Mouse (Mus musculus): Measurements from ENCODE around the gene Slc38a4. TPM values are rescaled to one million over a fixed set of nuclear protein-coding genes. Genes with fewer than 3 reads are reported as not detected.
A peak's percentile ranks its signal among the peaks of the same experiment; 100 is the strongest.

Gene Slc38a4
- polyA plus RNA-seq, 1 experiment from 2014 or later, result 74.8 TPM

DNA sequence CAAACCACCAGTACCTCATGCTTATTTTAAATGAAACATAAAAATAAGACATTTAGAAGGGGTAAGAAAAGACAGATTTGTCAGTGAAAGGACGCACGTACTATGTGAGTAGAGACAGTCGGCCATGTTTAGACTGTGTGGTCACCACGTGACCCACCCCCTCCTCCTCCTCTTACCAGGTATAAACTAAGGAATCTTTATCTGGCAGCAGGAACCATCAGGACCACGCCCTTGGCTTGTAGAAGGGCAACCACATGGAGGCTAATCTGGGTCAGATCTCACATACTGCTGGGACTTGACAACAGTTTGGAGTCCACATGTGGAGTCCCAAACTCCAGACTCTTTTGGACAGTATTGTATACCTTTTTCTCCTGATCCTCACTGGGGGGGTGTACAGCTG is 7.5 kb downstream of the Slc38a4 start:
- DNase-seq (ENCODE audit: low spot score) (no peak), ATAC-seq (replicated peaks; ENCODE audit: low FRiP score) (no peak)
- no peak overlapping the region for H3K9ac ChIP-seq (ENCODE audit: low read depth, low read length)
- no peaks in the 10 kb centered on the region for H3K27me3 ChIP-seq (replicated peaks; ENCODE audit: control insufficient read depth, insufficient read depth, low read length)
- no peak overlapping the region for H3K4me3 ChIP-seq (ENCODE audit: low read depth, low read length)
- no peak overlapping the region for H3K27ac ChIP-seq (ENCODE audit: low read depth, low read length)
- H3K4me1 ChIP-seq (replicated peaks; ENCODE audit: control insufficient read depth, insufficient read depth, low read length), result peaks cover 21% of the 10 kb centered on the region
- H3K4me2 ChIP-seq, result no peak overlapping the region
- 55% methylated on average over 5 of the region's 5 CpGs for WGBS
- H3K9me3 ChIP-seq (ENCODE audit: control insufficient read depth, low read length), result no peaks in the 10 kb centered on the region
- H3K36me3 ChIP-seq (ENCODE audit: control insufficient read depth, insufficient read depth, low read length), result no peaks in the 10 kb centered on the region

DNA sequence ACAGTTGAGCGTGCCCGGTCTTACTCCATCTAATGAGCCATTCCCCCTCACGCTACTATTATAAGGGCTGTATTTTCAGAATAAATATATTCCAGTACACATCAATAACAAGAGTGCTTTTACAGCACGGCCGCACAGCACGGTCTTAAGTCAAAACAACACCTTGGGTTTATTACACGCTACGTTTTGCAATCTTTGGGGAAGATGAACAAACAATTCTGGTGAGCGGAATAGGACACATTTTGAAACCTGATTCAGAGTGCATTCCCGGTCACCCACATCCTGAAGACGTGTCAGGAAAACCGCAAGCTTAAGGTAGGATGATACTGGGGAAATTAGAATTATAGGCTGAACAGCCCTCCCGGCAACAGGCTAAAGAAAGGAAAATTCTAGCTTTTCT is 11.8 kb downstream of the Slc38a4 start:
- no peaks in the 10 kb centered on the region for H3K27me3 ChIP-seq (replicated peaks; ENCODE audit: control insufficient read depth, insufficient read depth, low read length)
- no peak overlapping the region for H3K4me3 ChIP-seq (ENCODE audit: low read depth, low read length)
- no peak for DNase-seq (ENCODE audit: low spot score)
- no peak for ATAC-seq (replicated peaks; ENCODE audit: low FRiP score)
- no peaks in the 10 kb centered on the region for H3K36me3 ChIP-seq (ENCODE audit: control insufficient read depth, insufficient read depth, low read length)
- no peak overlapping the region for H3K4me2 ChIP-seq
- peaks cover 8% of the 10 kb centered on the region for H3K4me1 ChIP-seq (replicated peaks; ENCODE audit: control insufficient read depth, insufficient read depth, low read length)
- 90% methylated on average over 13 of the region's 13 CpGs for WGBS
- no peaks in the 10 kb centered on the region for H3K9me3 ChIP-seq (ENCODE audit: control insufficient read depth, low read length)
- H3K9ac ChIP-seq (ENCODE audit: low read depth, low read length), result no peak overlapping the region
- H3K27ac ChIP-seq (ENCODE audit: low read depth, low read length), result no peak overlapping the region

DNA sequence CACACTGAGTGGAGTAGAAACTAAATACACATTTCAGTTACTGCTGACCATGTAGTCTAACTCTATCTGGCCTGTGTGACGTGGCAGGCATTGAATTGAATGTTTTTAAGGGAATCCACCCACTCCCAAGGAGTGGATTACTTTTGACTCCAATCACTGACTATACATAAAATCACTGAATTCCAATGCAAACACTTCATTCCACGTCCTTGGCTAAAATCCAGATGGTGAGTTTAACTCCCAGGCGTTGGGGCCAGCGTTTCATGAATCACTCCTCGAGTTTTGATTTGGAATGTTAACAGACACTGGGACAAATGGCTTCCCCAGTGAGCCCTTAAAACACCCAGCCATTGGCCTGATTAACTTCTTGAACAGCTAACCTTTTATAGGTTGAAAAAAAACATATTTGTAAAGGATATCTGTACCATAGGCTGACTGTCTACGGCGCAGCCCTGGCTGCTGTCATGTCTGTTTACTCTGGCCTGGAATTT is 13.7 kb downstream of the Slc38a4 start:
- no peaks in the 10 kb centered on the region; the same call in 1 of the 2 replicates for H3K4me1 ChIP-seq (replicated peaks; ENCODE audit: control insufficient read depth, insufficient read depth, low read length)
- peak overlapping the region; percentile 78; the same call in 1 of the 2 replicates for H3K27ac ChIP-seq (ENCODE audit: low read depth, low read length)
- no peak overlapping the region for H3K4me2 ChIP-seq
- WGBS, result 58% methylated on average over 7 of the region's 7 CpGs
- no peaks in the 10 kb centered on the region for H3K36me3 ChIP-seq (ENCODE audit: control insufficient read depth, insufficient read depth, low read length)
- ATAC-seq (replicated peaks; ENCODE audit: low FRiP score) (no peak), DNase-seq (ENCODE audit: low spot score) (no peak)
- H3K9ac ChIP-seq (ENCODE audit: low read depth, low read length), result no peak overlapping the region
- no peaks in the 10 kb centered on the region for H3K9me3 ChIP-seq (ENCODE audit: control insufficient read depth, low read length)
- no peaks in the 10 kb centered on the region for H3K27me3 ChIP-seq (replicated peaks; ENCODE audit: control insufficient read depth, insufficient read depth, low read length)
- no peak overlapping the region for H3K4me3 ChIP-seq (ENCODE audit: low read depth, low read length)

DNA sequence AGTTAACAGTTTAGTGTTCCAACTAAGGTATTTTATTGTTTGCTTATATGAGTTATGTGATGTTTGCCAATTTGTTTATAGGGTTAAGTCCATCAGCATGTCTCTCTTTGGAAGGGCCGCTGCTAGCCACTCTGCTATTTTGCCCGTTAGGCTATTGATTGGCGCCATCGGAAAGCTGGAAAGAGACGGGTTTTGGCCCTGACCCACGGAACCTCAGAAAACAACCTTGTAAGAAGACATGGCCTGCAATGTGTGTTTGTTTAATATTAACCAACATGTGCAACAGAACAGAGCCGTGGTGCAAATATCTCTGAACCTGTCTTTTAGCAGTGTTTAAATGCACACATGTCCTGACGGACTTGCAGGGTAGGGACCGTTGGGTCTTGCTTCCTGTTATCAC is 14.6 kb downstream of the Slc38a4 start:
- Histone ChIP-seq H3K4me3 (ENCODE audit: low read depth, low read length) (no peak overlapping the region), H3K4me1 (replicated peaks; ENCODE audit: control insufficient read depth, insufficient read depth, low read length) (no peaks in the 10 kb centered on the region; the same call in 1 of the 2 replicates), H3K4me2 (no peak overlapping the region), H3K27ac (ENCODE audit: low read depth, low read length) (peak overlapping the region; percentile 78; the same call in 1 of the 2 replicates), H3K9me3 (ENCODE audit: control insufficient read depth, low read length) (no peaks in the 10 kb centered on the region), H3K36me3 (ENCODE audit: control insufficient read depth, insufficient read depth, low read length) (no peaks in the 10 kb centered on the region), H3K27me3 (replicated peaks; ENCODE audit: control insufficient read depth, insufficient read depth, low read length) (no peaks in the 10 kb centered on the region), H3K9ac (ENCODE audit: low read depth, low read length) (no peak overlapping the region)
- ATAC-seq (replicated peaks; ENCODE audit: low FRiP score) (no peak), DNase-seq (ENCODE audit: low spot score) (no peak)
- WGBS, result 80% methylated on average over 9 of the region's 9 CpGs

DNA sequence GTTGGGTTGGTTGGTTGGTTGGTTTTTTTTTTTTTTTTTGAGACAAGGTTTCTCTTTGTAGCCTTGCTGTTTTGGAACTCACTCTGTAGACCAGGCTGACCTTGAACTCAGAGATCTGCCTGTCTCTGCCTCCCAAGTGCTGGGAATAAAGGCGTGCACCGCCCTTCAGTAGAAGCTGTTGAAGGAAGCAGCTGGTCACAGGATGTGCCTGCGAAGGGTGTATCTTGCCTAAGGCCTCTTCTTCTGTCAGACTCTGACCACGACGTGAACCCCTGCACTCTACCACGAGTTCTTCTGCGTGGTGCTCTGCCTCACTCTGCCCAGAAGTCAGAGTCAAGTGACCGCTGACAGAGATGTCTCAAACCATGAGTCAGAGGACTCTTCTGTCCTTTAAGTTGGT is 18.0 kb downstream of the Slc38a4 start:
- Histone ChIP-seq H3K4me2 (no peak overlapping the region), H3K27me3 (replicated peaks; ENCODE audit: control insufficient read depth, insufficient read depth, low read length) (no peaks in the 10 kb centered on the region), H3K27ac (ENCODE audit: low read depth, low read length) (no peak overlapping the region), H3K36me3 (ENCODE audit: control insufficient read depth, insufficient read depth, low read length) (no peaks in the 10 kb centered on the region), H3K9ac (ENCODE audit: low read depth, low read length) (no peak overlapping the region), H3K4me3 (ENCODE audit: low read depth, low read length) (no peak overlapping the region), H3K4me1 (replicated peaks; ENCODE audit: control insufficient read depth, insufficient read depth, low read length) (peaks cover 5% of the 10 kb centered on the region), H3K9me3 (ENCODE audit: control insufficient read depth, low read length) (no peaks in the 10 kb centered on the region)
- DNase-seq (ENCODE audit: low spot score), result no peak
- 61% methylated on average over 8 of the region's 8 CpGs for WGBS
- no peak for ATAC-seq (replicated peaks; ENCODE audit: low FRiP score)

DNA sequence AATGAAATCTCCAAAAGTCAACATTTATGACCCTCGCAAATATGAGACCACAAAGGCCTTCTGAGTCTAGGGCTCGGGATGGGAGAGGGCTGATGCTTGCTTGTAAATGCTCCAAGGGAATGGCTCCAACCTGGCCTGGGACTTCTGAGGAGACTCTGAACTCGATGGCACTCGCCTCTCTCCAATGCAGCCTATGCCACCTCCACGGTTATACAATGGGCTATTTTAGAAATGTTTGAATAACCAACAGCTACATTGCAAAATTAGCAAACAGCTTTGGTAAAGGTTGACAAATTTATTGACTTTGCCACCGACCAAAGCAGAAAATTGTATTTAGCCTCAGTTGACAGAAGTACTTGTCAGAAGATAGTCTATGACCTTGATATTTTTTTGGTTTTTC is 19.9 kb downstream of the Slc38a4 start:
- DNase-seq (ENCODE audit: low spot score), result no peak
- Histone ChIP-seq H3K9ac (ENCODE audit: low read depth, low read length) (no peak overlapping the region), H3K4me2 (no peak overlapping the region), H3K27me3 (replicated peaks; ENCODE audit: control insufficient read depth, insufficient read depth, low read length) (no peaks in the 10 kb centered on the region), H3K27ac (ENCODE audit: low read depth, low read length) (no peak overlapping the region), H3K4me3 (ENCODE audit: low read depth, low read length) (no peak overlapping the region), H3K4me1 (replicated peaks; ENCODE audit: control insufficient read depth, insufficient read depth, low read length) (peaks cover 8% of the 10 kb centered on the region), H3K36me3 (ENCODE audit: control insufficient read depth, insufficient read depth, low read length) (no peaks in the 10 kb centered on the region), H3K9me3 (ENCODE audit: control insufficient read depth, low read length) (no peaks in the 10 kb centered on the region)
- 74% methylated on average over 6 of the region's 6 CpGs for WGBS
- ATAC-seq (replicated peaks; ENCODE audit: low FRiP score), result no peak

DNA sequence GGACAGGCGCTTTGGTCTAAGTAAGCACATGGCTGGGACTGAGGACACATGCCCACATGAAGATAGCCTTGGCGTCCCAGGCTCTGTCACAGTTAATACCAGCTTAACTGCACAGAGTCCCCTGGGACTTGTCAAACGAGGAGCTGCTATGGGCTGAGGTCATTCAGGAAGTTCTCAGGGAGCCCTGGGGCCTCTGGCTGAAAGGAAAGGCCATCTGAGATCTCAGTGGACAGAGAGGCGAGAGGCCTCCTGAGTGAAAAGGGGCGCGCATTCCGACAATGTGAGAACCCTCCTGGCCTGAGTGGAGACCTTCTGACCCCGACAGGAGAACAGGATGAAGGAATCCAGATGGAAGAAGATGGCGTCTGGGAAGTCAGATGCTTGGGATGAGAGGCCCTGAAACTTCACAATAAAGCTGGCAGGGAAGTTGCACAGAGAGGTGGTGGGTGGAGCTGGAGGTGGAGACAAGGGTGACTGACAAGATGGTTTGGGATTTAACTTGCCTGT is 22.2 kb downstream of the Slc38a4 start:
- Histone ChIP-seq H3K4me1 (replicated peaks; ENCODE audit: control insufficient read depth, insufficient read depth, low read length) (peaks cover 8% of the 10 kb centered on the region), H3K4me2 (no peak overlapping the region), H3K27me3 (replicated peaks; ENCODE audit: control insufficient read depth, insufficient read depth, low read length) (no peaks in the 10 kb centered on the region), H3K9ac (ENCODE audit: low read depth, low read length) (no peak overlapping the region), H3K27ac (ENCODE audit: low read depth, low read length) (peak overlapping the region; percentile 43; the same call in 1 of the 2 replicates), H3K9me3 (ENCODE audit: control insufficient read depth, low read length) (no peaks in the 10 kb centered on the region), H3K4me3 (ENCODE audit: low read depth, low read length) (no peak overlapping the region), H3K36me3 (ENCODE audit: control insufficient read depth, insufficient read depth, low read length) (no peaks in the 10 kb centered on the region)
- DNase-seq (ENCODE audit: low spot score) (no peak), ATAC-seq (replicated peaks; ENCODE audit: low FRiP score) (no peak)
- 37% methylated on average over 9 of the region's 9 CpGs for WGBS

DNA sequence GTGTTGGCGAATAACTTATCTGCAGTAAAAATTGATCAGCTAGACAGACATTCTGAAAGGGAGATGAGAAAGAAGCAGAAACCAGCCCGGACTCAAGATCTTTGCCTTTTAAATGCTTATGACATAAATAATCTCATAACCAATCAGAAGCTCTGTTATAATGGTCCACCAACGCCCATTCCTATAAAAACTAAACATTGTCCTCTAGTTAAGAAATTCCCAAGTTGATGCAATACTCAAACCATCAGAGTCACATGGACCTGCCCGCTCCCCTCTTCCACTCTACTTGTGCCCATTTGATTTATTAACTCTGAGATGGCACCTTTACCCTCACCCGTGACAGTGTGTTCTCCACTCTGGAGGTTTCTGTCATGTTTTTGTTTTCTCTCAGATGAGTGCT is 23.9 kb downstream of the Slc38a4 start:
- H3K9me3 ChIP-seq (ENCODE audit: control insufficient read depth, low read length), result no peaks in the 10 kb centered on the region

DNA sequence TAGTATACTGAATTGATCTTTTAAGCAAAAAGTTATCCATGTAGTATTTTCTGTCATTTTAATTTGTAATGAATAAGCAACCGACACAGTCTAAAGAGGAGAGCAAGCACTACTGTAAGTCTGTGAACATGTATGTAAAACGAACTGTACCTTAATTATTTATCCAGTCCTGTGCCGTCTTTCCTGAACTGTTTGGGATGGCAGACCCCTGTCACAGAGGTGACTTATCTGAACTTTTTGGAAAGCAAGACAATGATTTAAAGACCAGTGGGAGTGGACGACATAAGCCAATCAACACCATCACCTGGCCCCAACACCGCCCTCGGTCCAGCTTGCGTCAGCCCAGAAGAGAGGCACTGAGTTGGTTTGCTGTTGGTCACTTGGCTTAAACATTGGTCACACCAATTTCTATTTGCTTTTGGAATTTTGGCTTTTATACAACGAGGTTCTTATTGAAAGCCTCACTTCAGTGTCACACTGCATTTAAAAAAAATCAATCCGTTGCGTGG is 24.7 kb downstream of the Slc38a4 start:
- peaks cover 15% of the 10 kb centered on the region for H3K4me1 ChIP-seq (replicated peaks; ENCODE audit: control insufficient read depth, insufficient read depth, low read length)
- H3K4me3 ChIP-seq (ENCODE audit: low read depth, low read length), result no peak overlapping the region
- H3K27me3 ChIP-seq (replicated peaks; ENCODE audit: control insufficient read depth, insufficient read depth, low read length), result no peaks in the 10 kb centered on the region
- ATAC-seq (replicated peaks; ENCODE audit: low FRiP score) (no peak), DNase-seq (ENCODE audit: low spot score) (no peak)
- no peaks in the 10 kb centered on the region for H3K9me3 ChIP-seq (ENCODE audit: control insufficient read depth, low read length)
- H3K27ac ChIP-seq (ENCODE audit: low read depth, low read length), result no peak overlapping the region
- no peaks in the 10 kb centered on the region for H3K36me3 ChIP-seq (ENCODE audit: control insufficient read depth, insufficient read depth, low read length)
- no peak overlapping the region for H3K4me2 ChIP-seq
- 86% methylated on average over 10 of the region's 10 CpGs for WGBS
- no peak overlapping the region for H3K9ac ChIP-seq (ENCODE audit: low read depth, low read length)

More for the DNA sequence above, 23.9 kb downstream of the Slc38a4 start:
- H3K4me1 ChIP-seq (replicated peaks; ENCODE audit: control insufficient read depth, insufficient read depth, low read length), result peaks cover 15% of the 10 kb centered on the region
- no peak for ATAC-seq (replicated peaks; ENCODE audit: low FRiP score)
- H3K36me3 ChIP-seq (ENCODE audit: control insufficient read depth, insufficient read depth, low read length), result no peaks in the 10 kb centered on the region
- no peak for DNase-seq (ENCODE audit: low spot score)
- H3K9ac ChIP-seq (ENCODE audit: low read depth, low read length), result no peak overlapping the region
- H3K4me2 ChIP-seq, result no peak overlapping the region
- no peak overlapping the region for H3K4me3 ChIP-seq (ENCODE audit: low read depth, low read length)
- WGBS, result 75% methylated on average over 5 of the region's 5 CpGs
- no peaks in the 10 kb centered on the region for H3K27me3 ChIP-seq (replicated peaks; ENCODE audit: control insufficient read depth, insufficient read depth, low read length)
- no peak overlapping the region for H3K27ac ChIP-seq (ENCODE audit: low read depth, low read length)

Data from liver, embryonic 11.5 days (tissue).